Mouse (Mus musculus) ES-E14 (cell line): ENCODE results near the gene Pop7.

Experiments used
- CHD2 ChIP-seq: IDR thresholded peaks from 2 replicates; pipeline ENCODE4 v1.6.1; 2014; ENCODE audit warnings: mild to moderate bottlenecking, low read depth, low read length, inconsistent platforms
- HCFC1 ChIP-seq: IDR thresholded peaks from 2 replicates; pipeline ENCODE4 v1.6.1; 2012; ENCODE audit warnings: low read length, inconsistent platforms, borderline replicate concordance; ENCODE audit not compliant: insufficient read depth
- MAFK ChIP-seq: IDR thresholded peaks from 2 replicates; pipeline ENCODE4 v1.6.1; 2014; ENCODE audit warnings: mild to moderate bottlenecking, low read depth, low read length, inconsistent platforms; ENCODE audit not compliant: insufficient read depth
- ZC3H11A ChIP-seq: IDR thresholded peaks from 2 replicates; pipeline ENCODE4 v1.6.1; 2012; ENCODE audit warnings: low read depth, mild to moderate bottlenecking, inconsistent platforms, low read length, borderline replicate concordance
- ZNF384 ChIP-seq: IDR thresholded peaks from 2 replicates; pipeline ENCODE4 v1.6.1; 2012; ENCODE audit warnings: low read depth, low read length, inconsistent platforms

DNA sequence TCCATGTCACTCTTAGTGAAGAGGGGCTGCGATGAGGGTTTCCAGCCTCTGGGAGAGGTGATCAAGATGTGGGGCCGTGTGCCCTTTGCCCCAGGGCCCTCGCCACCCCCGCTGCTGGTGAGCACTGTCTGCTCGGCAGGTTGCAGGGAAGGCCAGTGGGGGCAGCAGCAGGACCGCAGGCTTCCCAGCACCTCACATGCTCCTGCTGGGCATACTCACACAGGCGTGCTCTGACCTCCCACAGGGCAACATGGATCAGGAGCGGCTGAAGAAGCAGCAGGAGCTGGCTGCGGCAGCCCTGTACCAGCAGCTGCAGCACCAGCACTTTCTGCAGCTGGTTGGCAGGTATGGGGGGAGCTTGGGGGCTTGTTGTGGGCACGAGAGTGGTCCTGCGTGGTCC is 20.4 kb upstream of the Pop7 start:
- no peak for TF ChIP-seq HCFC1
- no peak for TF ChIP-seq ZC3H11A
- TF ChIP-seq CHD2 = no peak
- no peak for TF ChIP-seq MAFK
- no peak for TF ChIP-seq ZNF384
